Mouse (Mus musculus): ENCODE measurements at regions not wholly inside any gene's neighbourhood (a gene's known extent, or its start where the extent isn't known, plus 50 kb on each side); places are given as distances from the start of the nearest gene placed in this dataset.

- ATAC-seq (ENCODE audit: insufficient number of reproducible peaks, low FRiP score, low TSS enrichment) = no peak
These were observed 55.2 kb upstream of the Zeb2 start for GRCm38 (mm10) chr2:45172382-45172781.

GRCm38 (mm10) chr2:45171520-45172173 is 54.5 kb upstream of the Zeb2 start:
- no peak for ATAC-seq (ENCODE audit: insufficient number of reproducible peaks, low FRiP score, low TSS enrichment)

GRCm38 (mm10) chr2:45170272-45170671 is 53.1 kb upstream of the Zeb2 start:
- no peak for ATAC-seq (ENCODE audit: insufficient number of reproducible peaks, low FRiP score, low TSS enrichment)

GRCm38 (mm10) chr2:45169429-45170070 is 52.4 kb upstream of the Zeb2 start:
- no peak for ATAC-seq (ENCODE audit: insufficient number of reproducible peaks, low FRiP score, low TSS enrichment)

GRCm38 (mm10) chr2:45168606-45169005 is 51.4 kb upstream of the Zeb2 start:
- ATAC-seq (ENCODE audit: insufficient number of reproducible peaks, low FRiP score, low TSS enrichment) = no peak
